8 mouse cellular contexts compared by ENCODE assay signal in genomic region chr6:37038444-37038843, GRCm38 (mm10).
DNase-seq lines count a peak whose midpoint lies in the region; ATAC-seq and TF ChIP-seq lines count a peak whose summit lies in the region.

No protein-coding gene starts in this region.

- intact Hi-C loops in heart, postnatal 25 days (cut with DNase I) = loop anchor here (5.0 kb wide), 1 partner anchor 61 kb away; no protein-coding TSS in a partner anchor

- H3K36me3 ChIP-seq in heart, postnatal 0 days (replicated peaks; ENCODE audit: control insufficient read depth, insufficient read depth, low read length) = no peaks in the 10 kb centered on the region
- H3K36me3 ChIP-seq in forebrain, postnatal 0 days (ENCODE audit: insufficient read depth) = no peaks in the 10 kb centered on the region
- H3K36me3 ChIP-seq in midbrain, embryonic 12.5 days = no peaks in the 10 kb centered on the region

- no peaks in the 10 kb centered on the region for H3K9me3 ChIP-seq in heart, postnatal 0 days (replicated peaks; ENCODE audit: control insufficient read depth, low read length)
- H3K9me3 ChIP-seq in forebrain, postnatal 0 days (ENCODE audit: low read length) = no peaks in the 10 kb centered on the region
- no peaks in the 10 kb centered on the region for H3K9me3 ChIP-seq in midbrain, embryonic 12.5 days

- H3K9ac ChIP-seq in heart, postnatal 0 days (replicated peaks; ENCODE audit: low read depth, low read length) = no peak overlapping the region
- no peak overlapping the region for H3K9ac ChIP-seq in forebrain, postnatal 0 days
- no peak overlapping the region for H3K9ac ChIP-seq in midbrain, embryonic 12.5 days (replicated peaks)

- peak; percentile 49; the same call in 1 of the 2 replicates for ATAC-seq in heart, postnatal 0 days (ENCODE audit: insufficient read depth, low read depth)
- peak; percentile 66 for ATAC-seq in forebrain, postnatal 0 days
- ATAC-seq in midbrain, embryonic 12.5 days (ENCODE audit: low FRiP score, low read depth) = peak; percentile 70
- ATAC-seq in megakaryocyte progenitor cell, adult 5-6 weeks (replicated peaks; ENCODE audit: poor library complexity) = no peak

- no peak overlapping the region for H3K4me3 ChIP-seq in heart, postnatal 0 days (ENCODE audit: low read depth, low read length)
- no peak overlapping the region for H3K4me3 ChIP-seq in forebrain, postnatal 0 days (ENCODE audit: low read depth, low read length)
- H3K4me3 ChIP-seq in midbrain, embryonic 12.5 days = no peak overlapping the region

- 0 out of 2 replicates have a peak, but pooled peaks cover 4% of the 10 kb centered on the region for H3K4me1 ChIP-seq in heart, postnatal 0 days (ENCODE audit: control insufficient read depth, insufficient read depth)
- 0 out of 2 replicates have a peak, but pooled peaks cover 3% of the 10 kb centered on the region for H3K4me1 ChIP-seq in forebrain, postnatal 0 days (ENCODE audit: insufficient read depth)
- peaks cover 27% of the 10 kb centered on the region for H3K4me1 ChIP-seq in midbrain, embryonic 12.5 days

- no peak overlapping the region for H3K27ac ChIP-seq in heart, postnatal 0 days (ENCODE audit: low read depth)
- H3K27ac ChIP-seq in forebrain, postnatal 0 days (ENCODE audit: low read depth, low read length) = no peak overlapping the region
- no peak overlapping the region for H3K27ac ChIP-seq in midbrain, embryonic 12.5 days (replicated peaks)

- no peak overlapping the region for H3K4me2 ChIP-seq in heart, postnatal 0 days (ENCODE audit: low read depth, low read length)
- no peak overlapping the region for H3K4me2 ChIP-seq in forebrain, postnatal 0 days (ENCODE audit: low read depth)
- no peak overlapping the region for H3K4me2 ChIP-seq in midbrain, embryonic 12.5 days (replicated peaks)

- TF ChIP-seq EP300 in heart, postnatal 0 days (IDR thresholded peaks at IDR 0.05; ENCODE audit: low read depth) = no peak

- no peaks in the 10 kb centered on the region for H3K27me3 ChIP-seq in heart, postnatal 0 days (ENCODE audit: control insufficient read depth, insufficient read depth, low read length)
- no peaks in the 10 kb centered on the region for H3K27me3 ChIP-seq in forebrain, postnatal 0 days (ENCODE audit: insufficient read depth, low read length)
- H3K27me3 ChIP-seq in midbrain, embryonic 12.5 days = no peaks in the 10 kb centered on the region

- peak; percentile 65 for TF ChIP-seq CTCF in heart, postnatal 0 days (IDR thresholded peaks at IDR 0.05; ENCODE audit: low read depth)
- TF ChIP-seq CTCF in forebrain, postnatal 0 days (IDR thresholded peaks at IDR 0.05; ENCODE audit: low read depth) = peak; percentile 69

- 27% methylated on average over 8 of the region's 8 CpGs for WGBS in heart, postnatal 0 days
- WGBS in forebrain, postnatal 0 days = 33% methylated on average over 8 of the region's 8 CpGs
- 43% methylated on average over 8 of the region's 8 CpGs for WGBS in midbrain, embryonic 12.5 days

- DNase-seq in heart, postnatal 0 days (ENCODE audit: low spot score) = peak; percentile 39
- DNase-seq in heart, postnatal 25 days (ENCODE audit: low spot score) = no peak
- DNase-seq in cerebellum, adult 11 months = peak; percentile 48
- DNase-seq in forebrain, postnatal 0 days = peak; percentile 67
- no peak for DNase-seq in thymus, postnatal 4 days
- no peak for DNase-seq in ovary, postnatal 14 days (ENCODE audit: low spot score)

Comparison
In these comparisons a context has a peak if more than half of its experiments do, and no peak if none do; other contexts are left out.
1. DNase-seq: peak in heart, postnatal 0 days (single experiment), cerebellum, adult 11 months (single experiment) and forebrain, postnatal 0 days (single experiment); none in heart, postnatal 25 days (single experiment), thymus, postnatal 4 days (single experiment) and ovary, postnatal 14 days (single experiment).